Mouse (Mus musculus): ENCODE measurements around the gene Gm37240.

DNA sequence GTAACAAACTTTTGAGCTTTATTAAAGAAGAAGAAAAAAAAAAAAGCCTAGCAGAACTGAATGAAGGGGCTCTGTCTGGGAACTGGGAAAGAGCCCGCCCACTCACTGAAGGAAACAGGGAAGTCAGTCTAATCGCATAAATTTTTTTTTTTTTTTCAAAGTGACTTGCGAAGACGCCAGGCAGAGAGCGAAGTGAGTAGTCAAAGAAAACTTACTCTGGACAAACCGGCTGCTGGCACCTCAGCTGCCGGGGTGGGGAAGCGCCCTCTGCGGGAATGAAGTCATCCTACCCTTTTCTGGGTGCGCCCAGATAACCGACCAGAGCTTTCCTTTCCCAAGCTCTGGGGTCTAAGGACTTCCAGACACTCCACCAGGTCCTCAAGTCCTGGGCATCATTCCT is 1406.2 kb downstream of the Gm37240 start:
- TF ChIP-seq POLR2A (IDR thresholded peaks at IDR 0.05; ENCODE audit: insufficient read depth, low read depth, low read length) (no peak), CTCF (IDR thresholded peaks at IDR 0.05; ENCODE audit: insufficient read depth, low read depth, low read length) (0 out of 2 replicates have a peak, but pooled peaks have one; percentile 25)

Measured in olfactory bulb, adult 2 months (tissue).